Mouse (Mus musculus) B cell, adult 67 days (primary cell): ENCODE data around the gene Mydgf. TPM values are rescaled to one million over a fixed set of nuclear protein-coding genes. Genes with fewer than 3 reads are reported as not detected.

Source experiments
- total RNA-seq, 2 experiments: library from RNA; stranded (reverse); gene quantifications; 4 replicates each; pipeline ENCODE4 v1.2.4; 2023

Gene Mydgf
- 10 to 100 TPM; 45.9 to 46.6 TPM for total RNA-seq

GRCm38 (mm10) chr17:56183658-56184103 lies at the start of gene Mydgf:
Gene Mydgf, minus strand, starts transcription at chr17:56183920.

GRCm38 (mm10) chr17:56218377-56219191 lies 34.9 kb upstream of the Mydgf start, which contains the start of gene Dpp9:
Gene Dpp9, minus strand, starts transcription at chr17:56218905.

DNA sequence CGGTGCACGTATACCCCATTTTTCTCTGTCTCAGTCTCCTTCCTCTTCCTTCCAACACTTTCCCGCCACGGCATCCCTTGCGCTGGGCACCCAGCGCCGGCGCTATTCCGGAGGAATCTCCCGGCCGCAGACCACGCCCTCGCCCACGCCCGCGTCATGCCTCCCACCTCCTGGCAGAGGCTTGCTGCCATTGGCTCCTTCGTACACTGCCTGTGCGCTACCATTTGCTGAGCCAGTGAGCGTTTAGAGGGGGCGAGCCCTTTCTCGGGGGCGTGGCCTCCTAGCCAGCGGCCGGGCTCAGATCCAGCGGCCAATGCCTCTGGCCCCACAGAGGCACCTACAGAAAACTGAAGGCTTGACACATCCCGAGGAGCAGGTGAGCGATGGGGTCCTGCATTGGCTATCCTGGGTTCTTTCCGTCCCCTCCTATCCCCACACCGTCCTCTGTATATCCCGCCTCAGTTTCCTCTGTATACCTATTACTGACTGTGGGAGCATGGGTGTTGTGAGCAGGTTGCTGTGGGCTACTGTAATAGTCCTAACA lies 21.4 kb downstream of the Mydgf start, which contains the start of gene Tnfaip8l1:
Gene Tnfaip8l1, plus strand, starts transcription at position 247 of the 544 bp plus-strand sequence.

GRCm38 (mm10) chr17:56139858-56140595 lies 43.7 kb downstream of the Mydgf start, which contains the start of gene Sema6b:
Gene Sema6b, minus strand, starts transcription at chr17:56140343.

Other genes with a start within 250 kb of the Mydgf start
- gene Zfp119b, start 234.4 kb downstream of the Mydgf start, total RNA-seq, result 1 to 10 TPM; 5.8 to 7.4 TPM
- gene Ebi3, start 231.3 kb downstream of the Mydgf start, total RNA-seq, result 10 to 100 TPM; 14.8 to 16.0 TPM
- gene Yju2, start 224.8 kb downstream of the Mydgf start, total RNA-seq, result 10 to 100 TPM; 50.3 to 58.0 TPM
- 1 to 10 TPM; 1.6 to 5.1 TPM for gene Shd, start 213.5 kb downstream of the Mydgf start, total RNA-seq
- gene Fsd1, start 197.4 kb downstream of the Mydgf start, total RNA-seq, result not detected
- under 1 TPM; 0.44 to 0.50 TPM for gene Stap2, start 178.3 kb downstream of the Mydgf start, total RNA-seq
- 10 to 100 TPM; 62.8 to 82.7 TPM for gene Mpnd, start 178.2 kb downstream of the Mydgf start, total RNA-seq
- 100 to 1,000 TPM in 1 of 2 experiments, 10 to 100 TPM in 1; 90.7 to 101 TPM for gene Sh3gl1, start 147.3 kb downstream of the Mydgf start, total RNA-seq
- gene Chaf1a, start 143.5 kb downstream of the Mydgf start, total RNA-seq, result 1 to 10 TPM; 2.9 to 3.3 TPM
- 10 to 100 TPM; 55.0 to 65.0 TPM for gene Ubxn6, start 108.9 kb downstream of the Mydgf start, total RNA-seq
- gene Hdgfl2, start 104.3 kb downstream of the Mydgf start, total RNA-seq, result 100 to 1,000 TPM; 121 to 127 TPM
- gene Plin4, start 74.1 kb downstream of the Mydgf start, total RNA-seq, result not detected
- not detected for gene Plin5, start 66.3 kb downstream of the Mydgf start, total RNA-seq
- not detected for gene Lrg1, start 61.9 kb downstream of the Mydgf start, total RNA-seq
- under 1 TPM; 0.87 to 0.92 TPM for gene Sema6b, start 43.6 kb downstream of the Mydgf start, total RNA-seq
- gene Tnfaip8l1, start 21.4 kb downstream of the Mydgf start, total RNA-seq, result under 1 TPM; 0.33 to 0.46 TPM
- gene Dpp9, start 35.0 kb upstream of the Mydgf start, total RNA-seq, result 10 to 100 TPM; 53.3 to 54.6 TPM
- gene Fem1a, start 72.9 kb upstream of the Mydgf start, total RNA-seq, result 10 to 100 TPM; 31.8 to 31.9 TPM
- gene Ticam1, start 92.9 kb upstream of the Mydgf start, total RNA-seq, result 10 to 100 TPM; 25.3 to 27.6 TPM
- 10 to 100 TPM; 16.4 to 18.5 TPM for gene Plin3, start 109.0 kb upstream of the Mydgf start, total RNA-seq
- gene Arrdc5, start 116.4 kb upstream of the Mydgf start, total RNA-seq, result not detected
- 10 to 100 TPM in 1 of 2 experiments, 1 to 10 TPM in 1; 7.8 to 10.9 TPM for gene Uhrf1, start 119.4 kb upstream of the Mydgf start, total RNA-seq
- 10 to 100 TPM; 70.4 to 70.5 TPM for gene Kdm4b, start 142.1 kb upstream of the Mydgf start, total RNA-seq